Mouse (Mus musculus): ENCODE results near the gene H2-D1. TPM values are rescaled to one million over a fixed set of nuclear protein-coding genes. Genes with fewer than 3 reads are reported as not detected.
A peak's percentile ranks its signal among the peaks of the same experiment; 100 is the strongest.
"Not testable (repeated sequence)": the region's sequence is repeated elsewhere in the genome, so short reads cannot be mapped to it uniquely, and the experiment has no call there.

Gene H2-D1
- polyA plus RNA-seq, 1 experiment from 2014 or later = 73.4 TPM

DNA sequence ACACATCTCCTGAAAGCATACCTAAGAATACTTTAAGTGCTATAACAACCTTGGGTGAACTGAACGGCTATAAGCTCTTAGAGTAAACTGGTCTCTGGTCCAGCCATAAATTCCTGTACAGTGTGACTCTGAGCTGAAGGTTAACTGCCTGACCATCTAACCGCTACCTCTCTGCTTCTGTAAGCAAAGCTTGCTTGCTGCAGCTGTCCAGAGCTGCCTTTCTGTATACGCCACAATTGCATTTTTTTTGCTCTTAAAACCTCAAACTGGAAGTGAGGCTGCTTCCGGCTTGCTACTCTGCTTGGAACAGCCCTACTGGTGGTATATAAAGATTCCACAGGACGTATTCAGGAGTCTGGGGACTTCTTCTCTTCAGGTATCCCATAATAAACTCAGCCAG lies 29.9 kb upstream of the H2-D1 start:
- H3K36me3 ChIP-seq = peaks cover 40% of the 10 kb centered on the region
- WGBS = 91% methylated on average over 5 of the region's 5 CpGs
- peaks cover 52% of the 10 kb centered on the region for H3K4me1 ChIP-seq (replicated peaks)
- H3K4me2 ChIP-seq = no peak overlapping the region
- no peak overlapping the region for H3K9ac ChIP-seq
- no peak overlapping the region; the same call in 1 of the 2 replicates for H3K27ac ChIP-seq
- no peak overlapping the region for H3K4me3 ChIP-seq
- no peaks in the 10 kb centered on the region for H3K27me3 ChIP-seq
- no peak for ATAC-seq (ENCODE audit: low FRiP score)
- H3K9me3 ChIP-seq = no peaks in the 10 kb centered on the region

DNA sequence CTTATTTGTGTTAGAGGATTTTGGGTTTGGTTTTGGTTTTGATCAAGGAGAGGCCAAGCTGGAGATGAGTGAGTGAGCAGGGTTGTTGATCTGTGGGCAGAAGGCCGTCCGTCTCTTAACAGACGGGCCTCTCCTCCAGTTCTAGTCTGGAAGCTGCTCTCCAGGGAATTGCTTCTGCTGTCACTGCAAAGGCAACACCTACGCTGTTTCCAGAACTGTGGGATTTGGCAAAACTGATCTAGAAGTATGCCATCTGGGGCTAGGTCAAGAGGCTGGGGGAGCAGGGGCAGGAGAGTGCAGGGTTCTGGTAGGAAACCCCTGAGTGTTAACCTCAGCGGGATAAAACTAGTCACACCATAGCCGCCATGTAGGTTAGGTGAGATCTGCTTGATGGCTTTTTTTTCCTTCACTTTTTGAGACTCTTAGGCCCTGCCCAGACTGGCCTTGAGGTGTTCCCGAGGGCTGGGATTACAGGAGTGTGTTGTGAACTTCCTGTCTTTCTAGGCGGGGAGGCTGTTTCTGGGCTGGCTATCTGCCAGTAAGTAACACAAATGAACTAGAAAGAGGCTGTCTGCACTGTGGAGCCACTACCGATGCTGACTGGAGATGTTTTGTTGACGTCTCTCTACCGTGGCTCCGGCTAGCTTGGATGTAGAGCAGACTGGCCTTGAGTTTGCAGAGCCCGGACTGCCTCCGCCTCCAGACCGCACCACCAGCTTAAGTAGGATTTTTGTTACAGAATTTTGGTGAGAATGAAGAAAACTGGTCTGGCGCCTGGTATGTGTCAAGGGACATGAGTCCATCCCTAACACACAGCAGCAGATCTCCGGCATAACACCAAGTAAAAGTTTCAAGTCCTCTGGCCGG lies 29.2 kb upstream of the H2-D1 start, which contains the start of gene Atp6v1g2:
Gene Atp6v1g2 (plus strand): TSS at position 547 of the 867 bp plus-strand sequence.
- H3K27me3 ChIP-seq = no peaks in the 10 kb centered on the region
- peaks cover 52% of the 10 kb centered on the region for H3K4me1 ChIP-seq (replicated peaks)
- H3K4me3 ChIP-seq = peak within 1 kb of the TSS; percentile 58
- H3K36me3 ChIP-seq = peaks cover 33% of the 10 kb centered on the region
- 80% methylated on average over 18 of the region's 18 CpGs for WGBS
- H3K9ac ChIP-seq = peak within 1 kb of the TSS; percentile 91
- H3K4me2 ChIP-seq = peak within 1 kb of the TSS; percentile 93
- ATAC-seq (ENCODE audit: low FRiP score) = no peak
- H3K9me3 ChIP-seq = no peaks in the 10 kb centered on the region
- H3K27ac ChIP-seq = peak within 1 kb of the TSS; percentile 10; the same call in 1 of the 2 replicates

DNA sequence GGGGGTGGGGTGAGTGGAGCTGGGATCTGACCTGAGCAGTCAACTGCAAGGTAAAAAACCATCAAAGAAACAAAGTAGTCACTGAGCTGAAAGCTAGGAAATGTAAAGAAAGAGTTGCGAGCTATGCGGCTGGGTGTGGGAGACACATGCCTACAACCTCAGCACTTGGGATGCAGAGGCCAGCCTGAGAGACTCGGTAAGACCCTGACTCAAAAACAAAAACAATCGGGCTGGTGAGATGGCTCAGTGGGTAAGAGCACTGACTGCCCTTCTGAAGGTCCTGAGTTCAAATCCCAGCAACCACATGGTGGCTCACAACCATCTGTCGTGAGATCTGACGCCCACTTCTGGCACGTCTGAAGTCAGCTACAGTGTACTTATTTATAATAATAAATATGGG lies 28.4 kb upstream of the H2-D1 start:
- not testable (repeated sequence) for ATAC-seq (ENCODE audit: low FRiP score); H3K27me3 ChIP-seq; H3K27ac ChIP-seq; H3K9ac ChIP-seq; H3K9me3 ChIP-seq
- Histone ChIP-seq H3K4me1 (replicated peaks) (peaks cover 52% of the 10 kb centered on the region), H3K4me3 (peak overlapping the region; percentile 58; the same call in 1 of the 2 replicates), H3K36me3 (peaks cover 26% of the 10 kb centered on the region), H3K4me2 (peak overlapping the region; percentile 93)
- 88% methylated on average over 7 of the region's 7 CpGs for WGBS

DNA sequence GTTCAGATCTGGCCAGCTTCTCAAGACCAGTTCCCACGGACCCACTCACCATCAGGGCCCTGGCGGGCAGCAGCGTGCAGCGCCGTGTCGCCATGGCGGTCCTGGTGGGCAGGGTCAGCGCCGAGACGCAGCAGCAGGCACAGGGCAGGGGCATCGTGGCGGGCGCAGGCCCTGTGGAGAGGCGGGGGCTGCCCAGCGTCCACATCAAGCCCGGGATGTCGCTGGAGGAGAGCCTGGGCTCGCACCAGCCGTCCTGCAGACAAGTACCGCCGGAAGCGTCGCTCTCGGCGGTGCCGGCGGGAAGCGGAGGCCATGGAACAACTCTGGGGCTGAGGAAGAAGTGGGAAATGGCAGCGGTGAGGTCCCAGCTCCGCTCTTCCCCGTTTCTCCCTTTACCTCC lies 27.6 kb upstream of the H2-D1 start:
- Histone ChIP-seq H3K9ac (peak overlapping the region; percentile 91), H3K27ac (peak overlapping the region; percentile 96), H3K9me3 (no peaks in the 10 kb centered on the region), H3K27me3 (no peaks in the 10 kb centered on the region), H3K4me2 (peak overlapping the region; percentile 93), H3K36me3 (peaks cover 18% of the 10 kb centered on the region), H3K4me3 (peak overlapping the region; percentile 58), H3K4me1 (replicated peaks) (peaks cover 54% of the 10 kb centered on the region)
- no peak for ATAC-seq (ENCODE audit: low FRiP score)
- WGBS = 7% methylated on average over 31 of the region's 31 CpGs

DNA sequence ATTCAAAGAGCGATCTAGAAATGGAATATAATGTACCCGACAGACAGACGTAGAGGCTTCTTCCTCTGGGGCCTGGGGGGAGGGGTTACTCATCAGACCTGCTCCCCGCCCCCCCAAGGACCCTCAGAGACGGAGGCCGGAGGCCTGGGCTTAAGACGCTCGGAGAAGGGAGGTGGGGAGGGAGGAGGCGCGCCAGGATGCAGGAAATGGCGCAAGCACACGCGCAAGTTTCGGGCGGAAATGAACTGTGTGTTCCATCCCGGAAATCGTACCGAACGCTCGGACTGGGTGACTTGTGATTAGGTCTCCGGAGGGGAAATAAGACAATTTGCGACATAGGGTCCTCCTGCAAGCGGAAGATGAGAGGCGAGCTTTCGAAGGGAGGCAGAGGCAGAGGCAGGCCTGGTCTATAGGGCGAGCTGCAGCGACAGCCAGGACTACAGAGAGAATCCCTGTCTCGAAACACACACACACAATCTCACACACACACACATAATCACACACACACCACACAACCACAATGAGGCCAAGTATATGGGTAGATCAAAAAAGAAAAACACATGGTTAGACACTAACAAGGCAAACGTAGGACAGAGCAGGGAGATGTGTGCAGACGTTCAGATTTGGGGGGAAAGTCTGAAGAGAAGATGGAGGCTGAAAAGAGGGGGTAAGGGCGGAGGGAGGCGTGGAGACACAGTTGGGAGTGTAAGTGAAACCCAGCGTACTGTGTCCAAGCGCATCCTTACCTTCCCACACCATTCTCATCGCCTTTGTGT lies 26.7 kb upstream of the H2-D1 start, which contains the start of gene Nfkbil1:
Gene Nfkbil1 (minus strand): TSS at position 179 of the 776 bp plus-strand sequence.
- H3K4me1 ChIP-seq (replicated peaks) = peaks cover 63% of the 10 kb centered on the region
- H3K27me3 ChIP-seq = no peaks in the 10 kb centered on the region

DNA sequence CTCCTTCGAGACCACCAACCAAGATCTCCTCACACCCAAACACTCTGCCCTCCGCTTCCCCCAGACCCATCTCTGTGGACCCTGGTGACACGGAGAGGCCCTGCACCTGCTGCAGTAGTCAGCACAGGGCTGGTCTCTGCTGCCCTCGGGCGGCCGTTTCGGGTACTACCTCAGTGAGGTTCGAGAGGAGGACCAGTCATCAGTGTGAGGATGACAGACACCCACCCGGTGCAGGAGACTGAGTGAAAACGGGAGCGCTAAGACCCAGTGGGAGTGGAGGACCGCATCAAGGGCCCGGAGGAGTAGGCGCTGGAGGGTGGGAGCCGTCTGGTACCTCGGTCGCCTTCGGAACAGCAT lies 26.2 kb upstream of the H2-D1 start:
- ATAC-seq (ENCODE audit: low FRiP score) = peak; percentile 78
- H3K36me3 ChIP-seq = peaks cover 7% of the 10 kb centered on the region
- H3K9me3 ChIP-seq = no peaks in the 10 kb centered on the region
- peak overlapping the region; percentile 93 for H3K4me2 ChIP-seq
- H3K27ac ChIP-seq = peak overlapping the region; percentile 96
- H3K4me3 ChIP-seq = peak overlapping the region; percentile 58
- WGBS = under 1% methylated on average over 18 of the region's 18 CpGs
- peak overlapping the region; percentile 91 for H3K9ac ChIP-seq
- H3K4me1 ChIP-seq (replicated peaks) = peaks cover 62% of the 10 kb centered on the region
- H3K27me3 ChIP-seq = no peaks in the 10 kb centered on the region

More for the DNA sequence above, 26.7 kb upstream of the H2-D1 start, which contains the start of gene Nfkbil1:
- WGBS = under 1% methylated on average over 35 of the region's 35 CpGs
- Histone ChIP-seq H3K27ac (peak within 1 kb of the TSS; percentile 96), H3K4me3 (peak within 1 kb of the TSS; percentile 58), H3K36me3 (peaks cover 12% of the 10 kb centered on the region), H3K9me3 (no peaks in the 10 kb centered on the region), H3K4me2 (peak within 1 kb of the TSS; percentile 93), H3K9ac (peak within 1 kb of the TSS; percentile 91)
- ATAC-seq (ENCODE audit: low FRiP score) = peak; percentile 78

DNA sequence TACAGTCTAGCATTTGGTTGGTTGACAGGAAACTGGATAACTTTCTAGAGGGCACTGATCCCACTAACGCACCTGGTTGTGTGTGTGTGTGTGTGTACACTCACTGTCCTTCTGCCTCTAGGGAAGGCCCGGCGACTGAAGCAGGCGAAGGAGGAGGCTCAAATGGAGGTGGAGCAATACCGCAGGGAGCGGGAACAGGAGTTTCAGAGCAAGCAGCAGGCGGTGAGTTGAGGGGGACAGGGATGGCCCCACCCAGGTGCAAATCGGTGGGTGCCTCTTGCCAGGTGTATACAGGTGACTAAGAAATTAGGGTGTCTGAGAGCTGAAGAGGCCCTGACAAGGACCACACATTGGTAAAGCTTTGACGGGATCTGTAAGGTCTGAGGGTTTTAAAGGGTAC lies 25.5 kb upstream of the H2-D1 start:
- WGBS = 75% methylated on average over 9 of the region's 9 CpGs
- peaks cover 56% of the 10 kb centered on the region for H3K4me1 ChIP-seq (replicated peaks)
- no peaks in the 10 kb centered on the region for H3K27me3 ChIP-seq
- peaks cover 7% of the 10 kb centered on the region; the same call in 1 of the 2 replicates for H3K36me3 ChIP-seq
- H3K4me2 ChIP-seq = peak overlapping the region; percentile 93
- ATAC-seq (ENCODE audit: low FRiP score) = no peak
- H3K4me3 ChIP-seq = peak overlapping the region; percentile 58
- peak overlapping the region; percentile 91 for H3K9ac ChIP-seq
- H3K9me3 ChIP-seq = no peaks in the 10 kb centered on the region
- H3K27ac ChIP-seq = peak overlapping the region; percentile 96

DNA sequence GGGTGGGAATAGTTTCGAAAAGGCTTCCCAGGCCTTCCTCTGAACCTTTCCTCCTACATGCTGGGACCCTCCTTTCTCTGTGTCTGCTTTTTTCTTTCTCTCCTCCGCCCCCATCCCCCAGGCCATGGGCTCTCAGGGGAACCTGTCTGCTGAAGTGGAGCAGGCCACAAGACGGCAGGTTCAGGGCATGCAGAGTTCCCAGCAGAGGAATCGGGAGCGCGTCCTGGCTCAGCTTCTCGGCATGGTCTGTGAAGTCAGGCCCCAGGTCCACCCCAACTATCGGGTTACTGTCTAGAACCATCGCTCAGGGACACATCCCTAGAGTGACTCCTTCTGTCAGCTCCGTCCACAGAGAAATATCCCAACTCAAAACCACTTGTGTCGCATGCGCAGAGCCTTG lies 25.0 kb upstream of the H2-D1 start:
- H3K27me3 ChIP-seq = no peaks in the 10 kb centered on the region
- ATAC-seq (ENCODE audit: low FRiP score) = no peak
- no peak overlapping the region for H3K27ac ChIP-seq
- H3K4me1 ChIP-seq (replicated peaks) = peaks cover 51% of the 10 kb centered on the region
- peak overlapping the region; percentile 58; the same call in 1 of the 2 replicates for H3K4me3 ChIP-seq
- peaks cover 7% of the 10 kb centered on the region; the same call in 1 of the 2 replicates for H3K36me3 ChIP-seq
- peak overlapping the region; percentile 91 for H3K9ac ChIP-seq
- H3K4me2 ChIP-seq = peak overlapping the region; percentile 93
- no peaks in the 10 kb centered on the region for H3K9me3 ChIP-seq
- 85% methylated on average over 12 of the region's 12 CpGs for whole genome bisulfite sequencing

DNA sequence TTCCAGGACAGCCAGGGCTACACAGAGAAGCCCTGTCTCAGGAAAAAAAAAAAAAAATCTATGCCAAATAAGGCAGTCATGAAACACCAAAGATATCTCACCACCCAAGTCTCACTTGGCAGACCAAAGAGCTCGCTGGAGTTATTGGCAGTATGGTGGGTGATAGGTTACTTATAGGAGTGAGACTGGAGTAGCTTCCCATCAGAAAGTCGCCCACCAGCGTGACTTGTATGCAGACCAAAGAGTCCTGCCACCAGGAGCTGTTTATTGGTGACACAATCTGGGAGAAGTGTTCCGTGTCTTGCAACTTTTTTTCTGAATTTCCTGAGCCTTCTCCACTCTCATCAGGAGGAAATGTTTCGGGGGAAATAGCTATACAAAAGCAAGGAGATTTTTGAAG lies 22.8 kb upstream of the H2-D1 start:
- Histone ChIP-seq H3K9me3 (no peaks in the 10 kb centered on the region), H3K9ac (peak overlapping the region; percentile 69; the same call in 1 of the 2 replicates), H3K4me1 (replicated peaks) (peaks cover 46% of the 10 kb centered on the region), H3K27me3 (no peaks in the 10 kb centered on the region), H3K36me3 (peaks cover 15% of the 10 kb centered on the region), H3K27ac (no peak overlapping the region), H3K4me3 (no peak overlapping the region), H3K4me2 (no peak overlapping the region)
- 88% methylated on average over 5 of the region's 5 CpGs for WGBS
- no peak for ATAC-seq (ENCODE audit: low FRiP score)

DNA sequence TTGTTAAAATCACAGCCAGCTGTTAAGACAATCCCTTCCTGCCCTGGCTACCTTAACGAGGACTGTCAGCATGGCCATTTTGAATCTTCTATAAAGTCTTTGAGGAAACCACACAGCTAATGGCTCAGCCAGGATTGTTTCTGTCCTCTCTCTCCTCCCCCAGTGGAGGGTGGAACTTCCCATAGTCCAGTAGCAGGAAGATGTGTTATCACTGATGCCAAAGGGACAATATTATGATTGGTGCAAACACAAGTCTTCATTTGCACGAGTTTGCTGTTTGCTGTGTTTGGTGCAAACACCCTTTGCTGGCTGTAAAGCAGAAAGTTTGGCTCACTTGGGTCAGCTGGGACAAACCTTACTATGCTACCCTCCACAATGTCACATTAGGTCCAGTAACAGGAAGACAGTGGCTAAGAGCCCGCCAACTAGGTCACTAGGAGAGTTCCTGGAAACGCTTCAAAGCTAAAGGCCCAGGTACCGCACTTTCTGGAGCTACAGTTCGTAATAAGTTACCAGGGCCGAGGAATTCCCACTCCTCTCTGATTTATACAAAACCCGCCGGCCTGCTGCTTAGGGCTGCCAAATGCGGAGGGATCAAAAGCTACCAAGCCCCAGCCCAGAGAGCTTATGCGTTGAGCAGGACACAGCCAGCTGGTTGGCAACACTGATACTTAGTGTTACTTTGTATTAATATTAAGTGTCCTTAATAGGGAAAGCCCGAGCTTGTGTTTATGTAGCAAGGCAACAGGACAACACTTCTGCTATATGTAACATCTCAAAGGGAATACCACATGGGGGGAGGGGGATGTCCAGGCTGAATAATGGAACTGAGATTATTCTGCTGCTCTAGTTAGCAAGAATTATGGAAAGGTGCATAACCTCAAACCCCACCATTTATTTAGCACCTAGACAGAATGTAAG lies 21.9 kb upstream of the H2-D1 start:
- Histone ChIP-seq H3K4me2 (peak overlapping the region; percentile 92), H3K4me1 (replicated peaks) (peaks cover 51% of the 10 kb centered on the region), H3K36me3 (peaks cover 25% of the 10 kb centered on the region), H3K27ac (peak overlapping the region; percentile 97), H3K9me3 (no peaks in the 10 kb centered on the region), H3K27me3 (no peaks in the 10 kb centered on the region), H3K4me3 (peak overlapping the region; percentile 75), H3K9ac (peak overlapping the region; percentile 69)
- 33% methylated on average over 12 of the region's 12 CpGs for WGBS
- ATAC-seq (ENCODE audit: low FRiP score) = peak; percentile 4; the same call in 1 of the 2 replicates

DNA sequence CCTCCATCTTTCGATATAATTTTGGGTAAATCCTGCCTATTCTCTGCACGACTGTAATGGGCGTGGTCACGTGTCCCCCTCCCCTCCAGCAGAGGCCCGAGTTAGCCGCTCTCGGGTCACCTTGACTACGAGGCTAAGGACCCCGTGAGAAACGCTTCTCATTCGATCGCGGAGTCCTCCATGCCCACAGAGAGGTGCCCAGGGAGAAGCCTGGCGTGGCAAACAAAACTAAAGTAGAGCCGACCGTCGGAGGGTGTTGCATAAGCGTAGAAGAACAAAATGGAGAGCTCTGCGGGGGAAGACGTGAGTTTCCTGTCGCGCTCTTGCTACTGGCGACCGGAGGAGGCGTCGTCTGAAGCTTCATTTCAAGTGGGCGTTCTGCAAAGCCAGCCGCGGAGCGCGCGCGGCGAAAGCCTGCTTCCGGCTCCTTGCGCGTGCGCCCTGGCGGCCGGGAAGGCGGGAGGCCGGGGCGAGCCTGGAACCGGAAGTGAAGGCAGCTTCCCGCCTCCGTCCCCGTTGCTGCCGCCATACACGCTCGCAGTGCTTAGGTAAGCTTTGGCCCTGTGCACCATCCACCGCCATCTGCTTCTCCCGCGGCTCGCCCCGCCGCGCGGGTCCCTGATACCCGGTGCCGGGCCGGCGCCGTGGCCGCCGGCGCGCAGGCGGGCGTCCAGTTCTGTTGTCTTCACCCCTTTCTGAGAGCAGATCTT lies 21.1 kb upstream of the H2-D1 start, which contains the start of gene Ddx39b:
Gene Ddx39b (plus strand): TSS at position 442 of the 710 bp plus-strand sequence.
- peak; percentile 90 for ATAC-seq (ENCODE audit: low FRiP score)
- H3K9ac ChIP-seq = peak within 1 kb of the TSS; percentile 99
- peak within 1 kb of the TSS; percentile 92 for H3K4me2 ChIP-seq
- H3K4me1 ChIP-seq (replicated peaks) = peaks cover 58% of the 10 kb centered on the region
- peak within 1 kb of the TSS; percentile 97 for H3K27ac ChIP-seq
- no peaks in the 10 kb centered on the region for H3K9me3 ChIP-seq
- H3K27me3 ChIP-seq = no peaks in the 10 kb centered on the region
- under 1% methylated on average over 67 of the region's 69 CpGs for WGBS
- peak within 1 kb of the TSS; percentile 75 for H3K4me3 ChIP-seq
- peaks cover 33% of the 10 kb centered on the region for H3K36me3 ChIP-seq
